Mouse (Mus musculus) right cerebral cortex, adult 2 months (tissue): ENCODE measurements around the gene Mettl22.

Experiments
- DNase-seq, 2 experiments: peaks; one replicate each; pipeline ENCODE4 v3.0.0; 2021 to 2022; ENCODE audit warnings: low spot score in 2 of 2

The Mettl22 gene

GRCm38 (mm10) chr16:8512830-8513229 lies 42.2 kb downstream of the Mettl22 start:
- DNase-seq, result no peak

- peak; percentile 94 for DNase-seq
These were observed 42.8 kb downstream of the Mettl22 start, which contains the start of gene Abat for GRCm38 (mm10) chr16:8513236-8513906. TSS of gene Abat (plus strand) at chr16:8513429.

DNA sequence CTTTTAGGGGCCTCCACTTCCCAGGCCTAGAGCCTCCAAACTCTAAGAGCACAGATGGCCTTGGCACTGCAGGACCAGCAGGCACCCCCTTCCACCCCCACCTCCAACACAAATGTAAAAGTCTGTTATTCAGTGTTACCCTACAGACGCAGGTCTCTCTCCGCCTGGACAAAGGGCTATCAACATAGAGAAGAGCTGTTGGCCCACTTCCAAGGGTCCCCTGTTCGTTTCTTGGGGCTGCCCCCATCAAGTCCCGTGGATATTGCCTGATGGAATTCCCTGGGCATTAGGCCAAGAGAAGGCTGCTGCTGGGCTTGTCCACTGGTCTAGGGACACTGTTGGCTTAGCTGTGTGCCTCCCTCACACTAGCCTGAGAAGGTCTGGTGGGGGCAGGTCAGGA lies 43.6 kb downstream of the Mettl22 start:
- DNase-seq, result no peak

- no peak for DNase-seq
These were observed 49.9 kb downstream of the Mettl22 start for GRCm38 (mm10) chr16:8520525-8520924.

DNA sequence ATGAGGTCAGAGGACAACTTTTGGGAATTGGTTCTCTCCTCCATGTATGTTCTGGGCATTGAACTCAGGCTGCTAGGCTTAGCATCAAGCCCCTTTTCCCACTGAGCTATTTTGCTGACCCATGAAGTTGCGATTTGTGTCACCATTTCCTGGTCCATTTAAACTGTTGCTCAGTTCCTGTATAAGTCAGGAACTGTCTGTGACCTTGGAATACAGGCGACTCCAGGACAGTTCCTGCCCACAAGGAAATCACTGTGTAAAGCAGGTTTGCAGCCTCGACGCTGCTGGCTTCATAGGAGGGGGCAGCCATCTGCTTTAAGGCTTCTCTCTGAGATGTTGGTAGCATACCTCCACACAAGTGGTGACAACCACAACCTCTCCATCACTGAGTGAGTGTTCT lies 50.7 kb downstream of the Mettl22 start:
- no peak for DNase-seq

GRCm38 (mm10) chr16:8523480-8524144 lies 53.0 kb downstream of the Mettl22 start:
- peak; percentile 29 to 49 for DNase-seq

GRCm38 (mm10) chr16:8524163-8524847 lies 53.7 kb downstream of the Mettl22 start:
- DNase-seq, result no peak

DNA sequence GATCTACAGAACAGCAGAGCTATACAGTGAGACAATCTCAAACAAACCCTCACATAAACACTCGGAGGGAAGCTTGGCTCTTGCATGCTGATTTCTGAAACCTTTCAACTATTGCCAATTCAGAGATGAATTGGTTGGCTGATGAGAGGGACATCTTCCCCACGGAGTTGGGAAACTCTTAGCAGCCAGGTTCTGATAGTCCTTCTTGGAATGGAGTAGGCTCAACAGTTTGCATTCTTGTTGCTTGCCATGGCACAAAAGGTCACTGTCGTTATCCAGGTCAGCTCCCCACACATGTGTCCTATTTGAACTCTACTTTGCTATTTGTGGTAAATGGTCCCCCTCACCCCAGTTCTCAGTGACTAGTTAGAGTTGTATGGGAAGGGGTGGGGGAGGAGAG lies 54.7 kb downstream of the Mettl22 start:
- no peak for DNase-seq

DNA sequence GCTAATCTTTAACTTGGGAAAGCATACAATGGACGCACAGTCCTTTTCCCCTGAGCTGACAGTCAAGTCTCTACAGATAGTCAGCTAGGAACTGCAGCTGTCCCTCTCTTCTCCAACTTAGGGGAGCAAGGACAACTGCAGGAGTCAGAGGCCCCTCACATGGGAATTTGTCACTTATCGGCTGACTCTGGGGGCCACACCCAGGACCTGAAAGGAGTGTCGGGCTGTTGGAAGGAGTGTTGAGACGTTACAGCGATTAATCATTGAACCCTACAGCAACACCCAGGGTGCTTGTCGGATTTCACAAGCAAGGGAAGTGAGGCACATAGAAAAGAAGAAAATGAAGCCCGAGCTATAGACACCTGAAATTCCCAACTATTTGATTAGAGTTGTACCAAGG lies 55.3 kb downstream of the Mettl22 start:
- no peak for DNase-seq

- DNase-seq, result no peak
These were observed 58.8 kb downstream of the Mettl22 start for GRCm38 (mm10) chr16:8529389-8529788.

DNA sequence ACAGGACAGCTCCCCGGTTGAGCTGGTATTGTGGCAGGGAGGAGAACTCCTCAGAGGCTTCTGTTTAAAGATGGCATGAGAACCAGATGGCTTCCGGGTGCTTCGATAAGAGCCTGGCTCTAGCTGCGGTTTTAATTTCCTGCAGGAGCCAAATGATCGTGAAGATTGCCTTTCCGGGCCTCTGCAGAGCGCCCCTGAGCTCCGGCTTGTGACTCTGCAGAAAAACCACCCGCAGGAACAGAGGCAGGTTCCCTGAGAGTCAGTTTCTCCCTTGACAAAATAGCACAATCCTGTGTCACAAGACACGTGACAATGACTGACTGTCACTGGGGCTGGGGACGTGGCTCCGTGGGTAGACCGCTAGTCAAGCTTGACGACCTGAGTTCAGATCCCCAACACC lies 59.4 kb downstream of the Mettl22 start:
- no peak for DNase-seq

DNA sequence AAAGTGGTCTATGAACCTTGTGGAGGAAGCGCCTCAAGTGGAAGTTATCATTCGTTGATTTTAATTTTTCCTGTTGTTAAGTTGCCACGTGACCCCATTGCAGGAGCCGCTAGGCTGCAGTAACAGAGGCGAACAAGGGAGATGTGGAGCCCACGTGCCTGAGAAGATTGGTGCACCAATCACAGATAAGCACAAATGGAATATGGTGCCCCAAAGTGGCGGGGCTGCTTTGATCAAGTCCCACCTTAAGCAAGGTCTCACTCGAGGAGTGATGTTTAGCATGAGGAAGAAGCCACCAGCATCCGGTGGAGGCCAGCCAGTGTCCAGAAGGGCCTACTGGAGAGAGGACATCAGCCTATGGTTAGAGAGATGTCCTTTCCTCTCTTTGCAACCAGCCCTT lies 61.9 kb downstream of the Mettl22 start:
- no peak for DNase-seq

- no peak for DNase-seq
These were observed 62.3 kb downstream of the Mettl22 start for GRCm38 (mm10) chr16:8532894-8533293.

DNA sequence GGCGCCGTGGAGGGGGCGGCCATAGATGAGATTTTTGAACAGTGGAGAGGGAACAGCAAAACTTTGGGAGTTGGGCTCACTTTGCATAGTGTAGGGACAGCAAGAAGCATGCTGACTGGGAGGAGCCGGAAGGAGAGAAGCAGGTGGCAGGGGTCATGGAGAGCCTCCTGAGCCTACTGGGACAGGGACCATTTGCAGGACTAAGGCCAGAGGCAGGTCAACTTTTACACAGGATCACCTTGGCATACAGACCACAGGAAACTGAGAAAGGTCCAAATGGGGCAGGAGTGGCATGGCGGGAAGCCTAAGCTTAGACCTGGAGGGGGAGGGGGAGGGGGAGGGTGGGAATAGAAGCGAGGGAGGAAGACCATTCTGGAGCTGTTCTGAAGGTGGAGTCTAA lies 62.9 kb downstream of the Mettl22 start:
- no peak for DNase-seq

DNA sequence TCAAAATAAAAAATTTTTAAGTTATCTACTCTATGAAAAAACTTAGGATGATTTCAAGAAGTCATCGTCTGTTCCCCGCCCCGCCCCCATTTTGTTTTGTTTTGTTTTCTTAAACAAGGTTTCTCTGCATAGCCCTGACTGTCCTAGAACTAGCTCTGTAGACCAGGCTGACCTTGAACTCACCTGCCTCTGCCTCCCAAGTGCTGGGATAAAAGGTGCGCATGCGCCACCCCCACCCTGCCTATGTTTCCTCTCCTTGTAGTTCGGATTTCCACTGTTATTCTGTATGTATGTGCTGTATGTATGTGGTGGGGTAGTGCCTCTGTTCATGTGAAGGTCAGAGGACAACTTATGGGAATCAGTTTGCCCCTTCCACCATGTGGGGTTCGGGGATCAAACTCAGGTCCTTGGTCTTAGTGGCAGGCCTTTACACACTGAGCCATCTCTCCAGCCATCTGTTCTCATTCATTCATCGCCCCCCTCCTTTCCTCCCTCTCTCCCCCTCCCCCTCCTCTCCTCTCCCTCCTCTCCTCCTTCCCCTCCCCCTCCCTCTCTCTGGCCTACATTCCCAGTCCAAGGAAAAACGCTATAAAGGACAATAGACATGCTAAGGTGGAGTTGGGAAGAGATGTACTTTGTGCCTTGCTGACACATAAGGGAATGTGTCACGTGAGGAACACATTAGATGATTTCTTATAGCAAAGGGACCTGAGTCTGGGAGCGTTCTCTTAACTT lies 64.0 kb downstream of the Mettl22 start:
- no peak for DNase-seq

DNA sequence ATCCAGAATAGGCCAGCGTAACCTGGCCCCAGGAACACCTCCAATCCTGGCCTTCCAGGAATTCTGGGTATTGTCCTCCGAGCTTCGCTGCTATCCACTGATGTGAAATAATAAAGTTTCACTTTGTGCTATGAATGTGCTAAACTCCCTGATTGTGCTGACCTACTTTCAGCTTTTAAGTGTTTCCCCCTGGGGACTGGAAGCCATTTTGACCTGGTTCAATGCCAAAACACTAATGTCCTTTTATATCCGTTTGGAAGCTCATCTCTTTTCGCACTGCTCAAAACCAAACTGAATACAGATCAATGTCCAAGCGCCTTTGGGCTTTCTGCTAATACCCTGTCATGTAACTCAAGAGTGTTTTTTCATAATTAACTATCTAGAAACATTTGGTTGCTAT lies 64.8 kb downstream of the Mettl22 start:
- DNase-seq, result no peak

GRCm38 (mm10) chr16:8539150-8539865 lies 68.7 kb downstream of the Mettl22 start:
- peak; percentile 41 to 48 for DNase-seq
